Mouse (Mus musculus) inflammation-experienced regulatory T-cells, adult 6 months (primary cell): Measurements from ENCODE around the gene Gp9. TPM values are rescaled to one million over a fixed set of nuclear protein-coding genes. Genes with fewer than 3 reads are reported as not detected.

Source experiments
- ATAC-seq: one replicate; pipeline ENCODE4 v1.8.0; 2017
- polyA plus RNA-seq, 3 experiments: library from polyadenylated mRNA; unstranded; fragments of 100-300 nt; shearing (Covaris generic); gene quantifications; one replicate each; pipeline ENCODE4 v1.2.1; 2017

Gene Gp9
- polyA plus RNA-seq, 3 experiments from 2014 or later = 0.41 TPM; not detected in 2

DNA sequence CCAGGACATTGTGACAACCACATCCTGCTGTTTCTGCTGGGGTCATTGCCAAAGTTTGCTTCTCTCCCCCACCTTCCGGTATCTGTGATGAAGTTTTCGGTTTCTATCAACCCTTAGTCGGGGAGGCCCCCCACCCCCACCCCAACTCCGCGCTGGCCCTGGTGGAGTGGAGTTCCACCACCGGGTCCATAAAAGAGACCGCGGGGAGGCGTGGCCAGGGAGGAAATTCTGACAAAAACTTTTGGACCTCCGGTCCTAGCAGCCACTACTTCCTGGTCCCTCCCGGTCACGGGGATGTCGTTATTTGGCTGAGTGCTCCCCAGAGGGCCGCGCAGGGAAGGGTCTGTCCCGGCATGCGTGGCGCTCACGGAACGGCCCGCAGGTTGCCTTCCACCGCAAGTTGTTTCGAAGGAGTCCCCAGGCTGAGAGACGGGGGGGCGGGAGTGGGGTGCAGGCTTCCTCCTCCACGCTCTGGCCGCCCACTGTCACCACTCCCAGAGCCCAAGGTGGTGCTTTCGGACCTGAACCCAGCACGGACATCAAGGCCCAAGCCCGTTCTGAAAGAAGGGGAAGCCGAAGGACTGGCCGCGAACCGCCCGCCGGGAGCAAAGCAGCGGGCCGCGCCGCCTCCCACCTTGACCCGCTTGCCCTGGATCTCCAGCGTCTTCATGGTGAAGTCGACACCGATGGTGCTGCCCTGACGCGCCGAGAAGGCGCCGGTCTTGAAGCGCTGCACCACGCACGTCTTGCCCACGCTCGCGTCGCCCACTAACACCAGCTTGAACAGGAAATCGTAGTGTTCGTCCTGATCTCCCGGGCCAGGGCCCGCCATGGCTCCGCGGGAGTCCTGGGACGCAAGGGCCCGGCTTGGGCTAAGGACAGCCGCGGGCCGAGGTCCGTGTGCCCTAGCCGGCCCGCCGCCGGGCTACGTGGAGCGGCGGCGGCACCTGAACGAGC, 33.1 kb downstream of the Gp9 start:
- peak; percentile 75 for ATAC-seq

DNA sequence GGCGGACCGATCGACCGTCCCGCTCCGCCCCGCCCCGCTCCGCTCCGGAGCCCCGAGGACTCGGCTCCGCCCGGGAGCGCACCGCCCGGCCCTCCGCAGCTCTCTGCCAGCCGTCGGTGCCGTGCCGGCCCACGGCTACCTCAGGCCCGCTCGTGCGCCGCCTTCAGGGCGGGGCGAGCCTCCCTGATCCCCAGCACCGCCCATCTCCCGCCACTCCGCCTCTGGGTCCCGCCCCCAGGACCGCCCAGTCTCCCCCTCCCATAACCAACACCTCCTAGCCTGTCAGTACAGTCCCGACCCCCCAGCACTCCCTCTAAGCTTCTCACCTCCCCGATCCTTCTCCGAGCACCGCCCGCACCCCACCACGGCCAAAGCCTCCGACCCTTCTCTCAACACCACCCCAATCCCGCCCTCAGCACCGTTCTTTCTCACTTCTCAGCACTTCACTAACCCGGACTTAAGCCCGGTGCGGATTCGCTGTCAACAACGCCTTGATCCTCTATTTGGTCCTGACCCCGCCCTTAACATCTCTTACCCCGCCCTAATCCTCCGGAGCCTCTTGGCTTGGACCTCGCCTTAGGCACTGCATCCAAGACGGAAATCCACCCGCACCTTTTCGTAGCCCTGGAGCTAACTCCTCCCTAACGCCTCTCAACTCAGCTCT, 33.9 kb downstream of the Gp9 start, which contains the start of gene Rab43:
Gene Rab43 (minus strand): TSS at position 490 of the 664 bp plus-strand sequence.
- peak; percentile 71 for ATAC-seq

DNA sequence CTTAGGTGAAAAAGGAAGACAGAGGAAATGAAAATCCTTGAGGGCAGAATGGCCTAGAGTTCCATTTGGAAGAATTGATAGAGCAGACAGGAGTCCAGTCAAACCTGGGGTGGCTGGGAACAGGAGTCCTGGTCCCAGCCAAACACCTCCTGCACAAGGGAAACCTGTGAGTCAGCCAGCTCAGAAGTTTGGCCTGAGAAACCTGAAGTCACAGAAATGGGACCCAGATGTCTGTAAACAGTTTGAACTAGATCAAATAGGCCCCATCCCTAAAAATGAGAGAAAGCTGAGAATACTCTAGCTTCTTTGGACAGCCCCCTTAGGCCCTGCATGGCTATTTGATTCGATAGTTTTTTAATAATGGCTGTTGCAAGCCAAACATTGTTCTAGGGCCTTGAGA, 34.8 kb downstream of the Gp9 start:
- no peak for ATAC-seq

DNA sequence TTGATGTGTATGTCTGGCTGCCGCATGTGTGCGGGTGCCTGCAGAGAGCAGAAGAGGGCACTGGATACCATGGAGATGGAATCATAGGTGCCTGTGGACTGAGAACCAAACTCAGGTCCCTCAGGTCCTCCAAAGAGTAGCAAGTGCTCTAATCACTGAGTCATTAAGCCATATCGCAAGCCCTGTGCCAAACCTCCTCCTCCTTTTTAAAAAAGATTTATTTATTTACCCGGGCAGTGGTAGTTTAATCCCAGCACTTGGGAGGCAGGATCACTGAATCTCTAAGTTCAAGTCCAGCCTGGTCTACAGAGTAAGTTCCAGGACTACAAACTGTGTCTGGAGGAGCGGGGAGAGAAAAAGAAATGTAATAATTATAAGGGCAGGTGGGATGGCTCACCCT, 36.6 kb downstream of the Gp9 start:
- no peak for ATAC-seq

DNA sequence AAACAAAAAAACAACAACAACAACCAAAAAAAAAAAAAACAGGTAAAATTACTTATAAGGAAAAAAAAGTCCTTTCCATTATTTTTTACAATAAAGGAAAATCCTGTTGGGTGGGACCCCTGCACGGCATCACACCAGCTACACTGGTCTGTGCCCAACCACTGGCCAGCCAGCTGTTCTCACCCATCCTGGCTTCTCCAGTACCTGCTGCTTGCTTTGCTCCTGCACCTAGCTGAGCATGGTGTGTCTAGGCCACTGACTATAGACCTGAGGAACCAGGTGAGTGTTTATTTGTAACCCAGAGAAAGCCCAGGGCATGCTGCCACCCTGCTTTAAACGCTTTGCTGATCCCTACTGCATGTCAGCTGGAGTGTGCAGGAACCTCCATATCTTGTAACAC, 42.5 kb downstream of the Gp9 start:
- ATAC-seq = no peak

Other genes with a start within 250 kb of the Gp9 start
- 100 to 1,000 TPM in 2 of 3 experiments, 10 to 100 TPM in 1; 77.8 to 111 (median 105) TPM for gene Arhgap25, start 244.8 kb upstream of the Gp9 start, polyA plus RNA-seq
- not detected for gene Prokr1, start 187.3 kb upstream of the Gp9 start, polyA plus RNA-seq
- 1 to 10 TPM; 4.3 to 5.4 (median 4.8) TPM for gene Aplf, start 105.9 kb upstream of the Gp9 start, polyA plus RNA-seq
- under 1 TPM in 2 of 3 experiments, not detected in 1; 0.30 to 0.87 TPM for gene Efcc1, start 47.2 kb upstream of the Gp9 start, polyA plus RNA-seq
- gene Rab43, start 34.1 kb downstream of the Gp9 start, polyA plus RNA-seq = 10 to 100 TPM; 11.1 to 18.7 (median 15.7) TPM
- 1 to 10 TPM; 3.6 to 6.6 (median 4.6) TPM for gene Gm45140, start 57.7 kb downstream of the Gp9 start, polyA plus RNA-seq
- gene Isy1, start 60.7 kb downstream of the Gp9 start, polyA plus RNA-seq = 100 to 1,000 TPM in 1 of 3 experiments, 10 to 100 TPM in 2; 84.1 to 102 (median 98.9) TPM
- gene Cnbp, start 73.0 kb downstream of the Gp9 start, polyA plus RNA-seq = 1,000 to 10,000 TPM in 2 of 3 experiments, 100 to 1,000 TPM in 1; 888 to 1,186 (median 1,089) TPM
- gene Copg1, start 109.7 kb downstream of the Gp9 start, polyA plus RNA-seq = 100 to 1,000 TPM in 1 of 3 experiments, 10 to 100 TPM in 2; 63.1 to 108 (median 84.1) TPM
- gene Hmces, start 135.9 kb downstream of the Gp9 start, polyA plus RNA-seq = 10 to 100 TPM; 45.1 to 53.4 (median 49.3) TPM
- not detected for gene H1fx, start 203.6 kb downstream of the Gp9 start, polyA plus RNA-seq